Mouse (Mus musculus): ENCODE results near the gene 2310061N02Rik.
A peak's percentile ranks its signal among the peaks of the same experiment; 100 is the strongest.

Gene 2310061N02Rik

GRCm38 (mm10) chr16:88707496-88708012 is at the start of gene 2310061N02Rik:
Gene 2310061N02Rik, minus strand, starts transcription at chr16:88707962.
- no peak for DNase-seq

GRCm38 (mm10) chr16:88751535-88751934 is 43.8 kb upstream of the 2310061N02Rik start, which contains the start of gene Krtap13:
Gene Krtap13, minus strand, starts transcription at chr16:88751635.
- DNase-seq, result peak; percentile 1

DNA sequence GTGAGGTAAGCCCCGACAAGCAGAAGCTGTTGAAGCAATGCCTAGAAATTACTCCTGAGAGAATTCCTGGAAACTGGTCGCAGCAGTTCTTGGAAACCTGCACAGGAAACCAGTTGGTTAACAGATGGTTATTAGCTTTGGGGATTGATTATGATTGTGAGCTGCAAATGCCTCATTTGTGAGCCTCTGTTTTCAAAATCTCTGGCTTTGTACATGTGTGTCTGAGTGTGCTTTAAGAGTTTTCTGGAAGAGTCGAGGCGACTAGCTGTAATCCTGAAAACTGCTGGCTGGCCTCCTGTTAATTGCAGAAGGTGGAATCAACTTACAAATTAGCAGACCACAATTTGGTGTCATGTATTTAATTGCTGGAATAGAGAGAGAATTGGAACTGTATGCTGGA is 40.2 kb upstream of the 2310061N02Rik start:
- DNase-seq, result no peak

DNA sequence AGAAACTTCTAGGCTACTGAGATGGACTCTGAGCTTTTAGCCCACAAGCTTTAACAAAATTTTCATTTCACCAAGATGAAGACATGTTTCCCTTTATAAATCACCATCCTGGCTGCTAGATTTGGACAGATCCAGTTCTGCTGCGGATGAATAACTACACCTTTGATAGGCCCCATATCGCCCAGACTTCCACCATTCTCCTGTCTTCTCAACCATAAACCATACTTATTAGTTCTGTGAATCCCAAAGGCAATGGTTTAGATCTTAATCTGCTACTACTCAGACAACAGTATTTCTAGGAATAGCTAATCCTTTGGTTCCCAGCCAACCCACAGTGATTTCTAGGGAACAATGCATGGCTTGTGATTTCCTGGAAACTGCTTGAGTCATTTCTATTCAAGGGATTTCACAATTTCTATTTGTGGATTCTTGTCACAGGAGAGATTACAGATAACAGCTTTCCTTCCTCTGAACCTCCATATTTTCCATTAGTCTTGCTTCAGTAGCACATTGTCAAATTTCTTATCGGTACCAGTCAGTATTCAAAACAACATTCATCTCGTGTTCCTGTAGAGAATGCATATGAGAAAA is 37.1 kb upstream of the 2310061N02Rik start:
- peak; percentile 64 for DNase-seq

GRCm38 (mm10) chr16:88735391-88735790 is 27.6 kb upstream of the 2310061N02Rik start:
- DNase-seq, result no peak

GRCm38 (mm10) chr16:88728812-88729275 is 21.1 kb upstream of the 2310061N02Rik start, which contains the start of gene Krtap13-1:
Gene Krtap13-1, plus strand, starts transcription at chr16:88728862.
- DNase-seq, result no peak

DNA sequence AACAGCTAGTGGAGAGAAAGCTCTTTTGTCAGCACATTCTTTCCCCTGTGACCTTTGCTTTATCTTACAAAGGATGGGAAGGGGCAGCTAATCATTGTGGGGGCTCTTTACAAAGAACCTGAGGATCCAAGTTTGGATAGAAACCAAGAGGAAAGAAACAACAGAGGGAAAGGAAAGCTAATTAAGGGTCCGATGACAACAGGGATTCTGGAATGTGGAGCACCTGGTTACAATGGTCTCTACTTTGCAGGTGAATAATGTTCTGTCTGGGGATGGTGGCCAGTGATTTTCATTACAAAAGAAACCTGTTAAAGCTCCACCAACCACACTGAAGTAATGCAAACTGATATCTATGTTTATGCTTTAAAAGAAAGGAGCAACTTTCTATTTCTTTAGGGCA is 12.3 kb upstream of the 2310061N02Rik start:
- no peak for DNase-seq

DNA sequence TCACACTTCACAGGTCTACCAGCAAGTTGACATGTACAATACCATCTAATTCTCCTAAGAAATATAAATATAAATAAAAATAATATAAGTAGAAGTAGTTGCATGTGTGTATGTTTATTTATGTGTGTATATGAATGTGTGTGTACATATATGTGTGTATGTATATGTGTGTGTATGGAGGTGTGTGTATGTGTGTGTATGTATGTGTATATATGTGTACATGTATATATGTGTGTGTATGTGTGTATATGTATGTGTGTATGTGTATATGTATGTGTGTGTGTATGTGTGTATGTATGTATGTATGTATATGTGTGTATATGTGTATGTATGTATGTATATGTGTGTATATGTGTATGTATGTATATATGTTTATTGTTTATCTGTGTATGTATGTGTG is 8.8 kb upstream of the 2310061N02Rik start:
- DNase-seq, result no peak

- no peak for DNase-seq
Observed at GRCm38 (mm10) chr16:88711245-88711644, 3.5 kb upstream of the 2310061N02Rik start.

DNA sequence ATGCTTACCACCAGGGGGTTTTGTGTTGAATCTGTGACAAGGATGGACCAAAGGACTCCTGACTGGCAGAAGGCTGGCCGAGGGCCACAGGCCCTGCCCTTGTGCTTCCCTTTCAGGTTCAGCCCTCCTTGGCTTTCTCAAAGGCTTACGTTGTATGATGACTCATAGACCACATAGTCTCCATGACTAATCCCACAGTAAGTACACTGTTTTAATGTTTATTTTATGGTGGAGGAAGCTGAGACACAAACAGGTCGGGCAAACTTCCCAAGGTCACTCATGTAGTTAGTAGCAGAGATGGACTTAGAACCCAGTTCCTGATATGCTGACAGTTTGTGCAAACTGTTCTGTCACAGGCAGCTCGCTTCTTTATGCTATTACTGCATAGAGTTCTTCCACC is 3.0 kb upstream of the 2310061N02Rik start:
- DNase-seq, result no peak

- no peak for DNase-seq
Observed at GRCm38 (mm10) chr16:88701072-88701864, 6.5 kb downstream of the 2310061N02Rik start.

DNA sequence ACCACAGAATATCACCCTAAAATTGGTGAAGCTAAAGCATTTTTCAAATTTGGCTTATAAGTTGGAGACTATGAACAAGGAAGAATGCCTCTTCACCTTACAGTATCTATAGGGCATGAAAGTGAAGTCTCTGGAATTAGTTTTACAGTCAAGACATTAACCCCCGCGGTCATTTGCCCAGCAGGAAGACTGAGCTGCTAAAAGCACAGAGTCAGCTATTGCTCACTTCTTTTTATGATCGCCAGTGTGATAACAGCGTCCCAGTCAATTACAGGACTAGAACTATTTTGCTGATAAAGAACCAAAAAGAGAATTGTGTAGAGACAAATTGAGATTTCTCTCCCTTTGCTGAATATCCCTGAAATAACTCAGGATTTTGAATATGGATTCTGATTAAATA is 11.5 kb downstream of the 2310061N02Rik start:
- DNase-seq, result no peak

- no peak for DNase-seq
Observed at GRCm38 (mm10) chr16:88681282-88681681, 26.5 kb downstream of the 2310061N02Rik start.

DNA sequence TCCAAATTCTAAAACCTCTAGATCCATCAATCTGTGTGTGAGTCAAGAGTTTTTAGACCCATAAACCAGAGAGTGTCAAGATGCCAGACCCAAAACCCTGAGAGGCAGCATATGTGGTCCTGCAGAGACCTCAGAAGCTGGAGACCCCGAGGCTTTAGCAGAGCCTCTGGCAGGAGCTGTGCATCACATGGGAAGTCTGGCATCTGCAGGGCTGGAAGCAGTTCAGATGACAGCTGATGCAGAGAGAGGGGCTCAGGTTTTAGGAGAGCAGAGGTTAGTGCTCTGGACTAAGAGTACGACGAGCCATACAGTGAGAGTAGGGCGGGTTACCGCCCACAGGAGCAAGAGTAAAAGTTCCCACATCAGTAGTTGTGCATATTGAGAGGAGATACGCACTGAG is 28.7 kb downstream of the 2310061N02Rik start:
- DNase-seq, result no peak

DNA sequence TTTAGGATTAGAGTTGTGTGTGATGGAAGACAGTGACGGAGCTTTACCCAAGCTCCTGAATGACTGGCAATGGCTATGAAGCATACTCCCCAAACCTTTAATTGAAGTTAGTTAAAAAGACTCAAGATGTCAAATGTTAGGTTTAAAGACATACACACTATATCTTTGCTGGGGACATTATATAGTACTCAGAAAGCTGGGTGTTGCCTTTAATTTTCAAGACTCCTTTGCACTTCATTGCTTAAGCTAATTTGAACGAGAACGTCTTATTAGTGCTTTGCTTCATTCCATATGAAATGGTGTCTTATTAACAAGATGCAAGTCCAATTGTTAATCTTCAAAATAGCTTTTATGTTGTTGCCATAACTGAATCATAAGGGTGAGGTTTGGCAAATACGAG is 36.2 kb downstream of the 2310061N02Rik start, which contains the start of gene Krtap27-1:
TSS of gene Krtap27-1 (minus strand) at position 101 of the 400 bp plus-strand sequence.
- DNase-seq, result no peak

DNA sequence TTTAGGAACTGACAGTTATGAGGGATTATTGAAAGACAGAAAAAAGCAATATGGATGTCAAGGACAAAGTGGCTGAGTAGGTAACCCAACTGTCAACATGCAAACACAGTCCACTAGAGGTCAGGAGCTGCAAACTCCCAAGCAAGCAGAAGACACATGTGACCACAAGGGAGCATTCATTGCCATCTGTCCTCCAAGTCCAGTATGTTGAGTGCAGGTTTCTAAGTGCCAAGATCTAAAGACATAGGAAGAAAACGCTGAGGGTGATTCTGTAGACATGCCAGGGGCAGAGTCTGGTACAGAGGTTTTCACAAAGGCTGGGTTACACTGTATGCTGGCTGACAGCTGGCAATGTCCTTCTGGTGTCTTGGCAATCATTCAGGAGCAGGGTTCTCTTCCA is 50.3 kb downstream of the 2310061N02Rik start:
- no peak for DNase-seq

All from heart, adult 11 months (tissue).